Mouse (Mus musculus) heart, adult 8-10 months (tissue): Measurements from ENCODE around the gene Camkv. TPM values are rescaled to one million over a fixed set of nuclear protein-coding genes. Genes with fewer than 3 reads are reported as not detected.

ENCODE experiments used
- DNase-seq: peaks from one replicate; pipeline ENCODE4 v3.0.0; 2022; ENCODE audit warnings: low spot score
- total RNA-seq, 4 experiments: library from RNA; stranded (reverse); gene quantifications; 2 replicates each; pipeline ENCODE4 v1.2.4; 2022

The Camkv gene
- total RNA-seq, 4 experiments from 2014 or later, result 0.16 to 0.66 TPM; not detected in 2

DNA sequence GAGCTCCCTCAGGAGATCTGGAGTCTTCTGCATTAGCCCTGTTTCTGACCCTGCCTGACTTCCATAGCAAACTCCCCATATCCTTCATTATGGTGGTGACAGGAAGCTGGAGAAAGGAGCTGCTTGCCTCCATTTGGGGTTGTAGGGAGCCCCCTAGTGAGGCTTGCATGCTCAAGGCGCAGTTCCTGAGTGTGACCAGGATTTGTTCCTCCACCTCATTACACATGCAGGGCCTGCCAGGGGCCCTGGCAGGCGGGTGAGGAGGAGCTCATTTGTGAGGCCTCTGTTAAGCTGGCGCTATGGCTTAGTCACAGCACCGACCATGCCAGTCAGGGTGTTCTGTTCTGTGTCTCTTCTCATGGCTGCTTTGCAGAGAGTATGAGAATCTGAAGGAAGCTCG lies 26.4 kb downstream of the Camkv start:
- no peak for DNase-seq

DNA sequence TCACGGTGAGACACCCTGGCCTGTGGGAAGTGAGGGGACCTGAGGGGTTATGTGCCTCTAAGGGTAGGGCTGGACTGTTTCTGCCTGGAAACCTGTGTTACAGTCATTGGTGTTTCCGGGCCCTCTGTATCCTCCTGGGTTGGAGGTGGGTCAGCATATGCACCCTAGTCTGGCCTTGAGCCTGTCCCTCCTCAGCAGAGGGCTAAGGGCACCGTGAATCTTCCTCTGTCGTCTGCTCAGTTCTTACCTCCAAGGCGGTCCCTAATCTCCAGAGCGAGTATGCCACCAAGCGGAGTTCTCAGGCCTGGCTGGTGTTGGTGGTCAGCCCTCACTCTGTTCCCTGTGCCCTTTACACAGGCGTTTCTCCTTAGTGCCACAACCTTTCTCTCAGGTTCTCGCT lies 27.4 kb downstream of the Camkv start:
- DNase-seq, result no peak

DNA sequence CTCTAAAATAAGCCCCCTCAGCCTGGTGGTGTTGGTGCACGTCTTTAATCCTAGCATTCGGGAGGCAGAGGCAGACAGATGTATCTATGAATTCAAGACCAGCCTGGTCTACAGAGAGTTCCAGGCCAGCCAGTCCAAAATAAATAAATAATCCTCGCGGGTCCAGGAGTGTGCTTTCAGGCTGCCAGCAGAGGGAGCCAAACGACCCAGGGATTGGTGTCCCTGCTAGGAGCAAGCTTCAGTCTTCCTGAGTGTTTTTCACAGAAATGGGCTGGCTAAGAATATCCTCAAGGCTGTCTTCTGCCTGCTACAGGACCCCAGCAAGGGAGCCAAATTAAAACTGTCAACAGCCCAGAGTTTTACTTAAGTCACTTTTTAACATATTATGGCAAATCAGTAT lies 28.2 kb downstream of the Camkv start:
- peak; percentile 74 for DNase-seq

GRCm38 (mm10) chr9:107964681-107965080 lies 29.2 kb downstream of the Camkv start:
- no peak for DNase-seq

- no peak for DNase-seq
These were observed 31.2 kb downstream of the Camkv start for GRCm38 (mm10) chr9:107966676-107967075.

DNA sequence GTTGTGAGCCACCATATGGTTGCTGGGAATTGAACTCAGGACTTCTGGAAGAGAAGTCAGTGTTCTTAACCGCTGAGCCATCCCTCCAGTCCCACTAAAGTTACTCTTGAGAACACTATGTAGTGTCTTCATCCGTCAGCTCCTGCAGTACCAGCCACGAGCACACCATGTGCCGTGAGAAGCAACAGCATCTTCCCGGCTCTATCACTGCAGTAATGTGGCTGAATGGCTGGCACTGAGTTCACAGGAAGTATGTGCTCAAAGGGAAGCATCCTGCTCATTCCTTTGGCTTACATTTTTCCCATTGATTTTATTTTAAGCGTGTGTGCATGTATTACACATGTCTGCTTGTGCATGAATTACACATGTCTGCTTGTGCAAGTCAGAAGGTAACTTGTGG lies 32.0 kb downstream of the Camkv start:
- DNase-seq, result no peak

- no peak for DNase-seq
These were observed 33.1 kb downstream of the Camkv start for GRCm38 (mm10) chr9:107968531-107968930.

DNA sequence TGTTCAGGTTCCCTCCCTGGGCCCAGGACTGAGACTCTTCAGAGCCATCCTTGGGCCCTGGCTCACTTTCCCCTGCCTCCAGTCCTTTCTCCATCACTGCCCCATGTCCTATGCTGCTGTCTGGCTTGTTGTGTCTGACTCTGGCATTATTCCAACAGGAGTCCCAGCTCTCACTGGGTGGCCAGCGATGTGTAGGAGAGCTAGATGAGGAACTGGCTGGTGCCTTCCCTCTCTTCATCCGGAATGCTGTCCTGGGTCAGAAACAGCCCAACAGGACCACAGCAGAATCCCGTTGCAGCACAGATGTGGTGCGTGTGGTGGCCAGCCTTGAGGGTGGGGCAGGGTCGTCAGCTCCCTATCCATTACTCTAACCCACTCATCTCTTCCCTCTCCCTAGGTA lies 34.8 kb downstream of the Camkv start:
- DNase-seq, result no peak

- peak; percentile 58 for DNase-seq
These were observed 36.4 kb downstream of the Camkv start for GRCm38 (mm10) chr9:107971690-107972541.

- no peak for DNase-seq
These were observed 39.2 kb downstream of the Camkv start for GRCm38 (mm10) chr9:107974491-107975171.

DNA sequence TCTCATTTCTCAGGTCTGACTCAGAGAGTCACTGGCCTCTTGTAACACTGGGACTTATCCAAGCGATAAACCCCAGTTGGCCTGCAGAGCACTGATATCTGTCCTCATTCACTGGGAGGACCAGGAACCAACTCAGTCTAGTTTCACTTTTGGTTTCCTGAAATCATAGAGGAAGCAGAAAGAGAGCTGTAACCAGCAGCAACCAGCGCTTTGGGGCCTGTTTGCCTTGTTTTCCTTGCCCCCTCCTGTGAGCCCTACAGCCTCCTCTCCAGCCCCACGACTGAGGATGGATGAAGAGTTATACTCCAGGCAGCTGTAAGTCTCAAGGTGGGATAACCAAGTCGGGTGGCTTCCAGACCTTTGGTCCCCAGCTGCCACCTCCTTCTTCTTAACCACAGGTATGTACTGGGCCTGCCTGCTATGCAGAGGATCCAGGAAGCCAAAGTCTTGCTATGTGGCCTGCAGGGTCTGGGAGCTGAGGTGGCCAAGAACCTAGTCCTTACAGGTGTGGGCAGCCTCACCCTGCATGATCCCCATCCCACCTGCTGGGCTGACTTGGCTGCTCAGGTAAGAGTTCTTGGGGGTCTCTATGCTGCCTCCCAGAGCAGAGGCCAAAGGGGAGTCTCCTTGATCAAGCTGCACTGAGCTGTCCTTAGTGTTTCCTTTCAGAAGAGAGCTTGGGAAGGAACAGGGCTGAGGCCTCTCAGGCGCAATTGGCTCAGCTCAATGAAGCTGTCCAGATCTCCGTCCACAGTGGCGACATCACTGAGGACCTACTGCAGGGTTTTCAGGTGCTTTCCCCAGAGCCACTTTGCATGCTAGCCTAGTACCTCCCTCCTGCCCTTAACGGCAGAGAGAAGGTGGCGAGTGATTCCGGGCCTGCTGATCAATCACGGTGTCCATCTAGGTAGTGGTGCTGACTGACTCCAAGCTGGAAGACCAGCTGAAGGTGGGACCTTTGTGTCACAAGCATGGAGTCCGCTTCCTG lies 40.2 kb downstream of the Camkv start, which contains the start of gene Uba7:
Uba7 (plus strand) TSS at position 107 of the 988 bp plus-strand sequence.
- DNase-seq, result peak; percentile 86

- DNase-seq, result no peak
These were observed 43.3 kb downstream of the Camkv start for GRCm38 (mm10) chr9:107978815-107979214.

GRCm38 (mm10) chr9:107981684-107982605 lies 46.5 kb downstream of the Camkv start:
- no peak for DNase-seq

DNA sequence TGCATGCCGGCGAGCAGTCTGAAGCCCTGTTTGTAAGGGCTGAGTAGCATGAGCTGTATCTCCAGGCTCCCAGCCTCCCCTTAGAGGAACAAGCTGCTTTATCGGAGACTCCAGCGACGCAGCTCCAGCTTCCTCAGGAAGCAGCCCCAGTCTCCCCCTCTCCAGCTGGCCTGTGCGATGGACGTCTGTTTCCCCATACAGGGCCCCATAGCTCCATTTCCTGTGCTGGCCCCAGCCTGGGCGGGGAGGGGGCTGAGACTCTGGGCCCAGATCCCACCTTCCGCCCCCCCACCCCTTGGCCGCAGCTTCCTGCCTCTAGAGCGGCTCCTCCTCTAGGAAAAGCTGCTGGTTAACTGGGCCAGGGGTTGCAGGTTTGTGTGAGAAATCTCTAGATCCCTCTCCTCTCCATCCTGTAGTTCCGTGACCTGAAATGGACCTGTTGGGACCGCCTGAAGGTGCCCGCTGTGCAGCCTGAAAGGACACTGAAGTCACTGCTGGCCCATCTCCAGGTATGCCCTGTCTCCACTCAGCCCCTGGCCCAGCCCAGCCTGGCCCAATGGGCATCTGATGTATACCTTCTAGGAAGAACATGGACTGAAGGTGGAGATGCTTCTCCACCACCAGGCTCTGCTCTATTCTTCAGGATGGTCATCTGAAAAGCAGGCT lies 47.3 kb downstream of the Camkv start, which contains the start of gene Gm20661:
Gm20661 (plus strand) TSS at position 378 of the 666 bp plus-strand sequence.
- DNase-seq, result peak; percentile 88

DNA sequence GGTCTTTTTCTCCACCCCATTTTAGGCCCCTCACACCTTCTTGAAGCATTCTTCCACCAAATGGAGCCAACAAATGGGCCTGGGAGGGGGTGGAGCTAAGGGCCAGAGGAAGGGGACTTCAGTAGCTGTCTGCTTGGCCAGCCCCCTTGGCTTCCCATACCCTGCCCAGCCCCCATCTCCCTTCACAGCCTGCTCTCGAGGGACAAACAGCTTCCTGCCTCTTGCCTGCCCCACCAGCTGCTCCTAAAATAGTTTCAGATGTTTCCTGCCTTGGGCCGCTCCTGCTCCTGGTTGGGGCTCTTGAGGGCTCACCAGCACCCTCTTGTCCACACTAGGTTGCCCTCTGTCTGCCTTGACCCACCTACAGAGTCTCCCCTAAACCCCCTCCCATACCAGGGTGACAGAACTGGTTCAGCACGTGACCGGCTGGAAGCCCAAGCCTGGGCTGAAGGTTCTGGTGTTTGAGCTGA lies 48.0 kb downstream of the Camkv start:
- peak; percentile 92 for DNase-seq

DNA sequence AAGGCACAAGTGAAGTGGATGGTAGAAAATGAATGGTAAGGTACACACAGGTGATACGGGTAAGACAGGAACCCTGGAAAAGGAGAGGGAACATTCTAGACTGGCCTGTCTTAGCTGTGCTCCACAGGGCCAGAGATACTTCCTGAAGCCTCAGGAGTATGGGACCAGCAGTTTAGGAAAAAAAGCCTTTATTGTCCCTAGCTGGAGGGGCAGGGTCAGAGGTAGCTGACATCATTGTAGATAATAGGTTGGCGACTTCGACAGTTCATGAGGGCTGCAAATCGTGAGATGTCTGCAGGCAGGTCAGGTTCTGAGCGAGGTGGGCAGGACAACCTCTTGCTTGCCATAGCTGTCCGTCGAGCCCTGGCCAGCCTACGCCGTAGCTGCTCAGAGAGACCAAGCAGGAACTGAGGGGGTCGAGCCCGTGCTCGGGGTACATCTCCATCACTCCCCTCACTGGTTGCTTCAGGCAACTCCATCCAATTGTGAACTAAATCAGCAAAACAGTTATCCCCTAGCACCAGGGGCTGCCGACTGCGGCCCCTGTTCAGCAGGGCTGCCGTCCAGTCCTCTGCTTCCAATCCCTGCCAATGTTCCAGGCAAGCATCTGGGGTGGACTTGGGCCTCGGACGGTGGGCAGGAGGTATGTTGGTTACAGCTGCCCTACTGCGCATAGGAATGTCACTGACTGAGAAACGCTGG lies 48.7 kb downstream of the Camkv start:
- DNase-seq, result no peak

DNA sequence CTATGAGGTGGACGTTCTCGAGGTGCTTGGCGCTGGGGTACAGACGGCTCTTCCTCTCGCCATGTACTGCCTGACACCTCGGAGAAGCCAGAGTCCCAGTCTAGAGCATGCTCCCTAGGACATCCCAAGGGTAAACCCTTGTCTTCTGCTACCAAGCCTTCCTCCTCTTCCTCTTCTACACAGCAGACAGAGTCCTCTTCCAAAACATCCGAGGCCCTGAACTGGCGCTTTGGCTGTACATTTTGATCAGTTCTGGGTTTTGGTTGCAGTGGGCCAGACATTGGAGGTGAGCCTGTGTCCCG lies 49.2 kb downstream of the Camkv start:
- no peak for DNase-seq

- peak; percentile 90 for DNase-seq
These were observed 50.0 kb downstream of the Camkv start, which contains the start of gene Inka1 for GRCm38 (mm10) chr9:107985131-107986119. TSS of gene Inka1 (minus strand) at chr9:107985879.
